In the genomic region with DNA sequence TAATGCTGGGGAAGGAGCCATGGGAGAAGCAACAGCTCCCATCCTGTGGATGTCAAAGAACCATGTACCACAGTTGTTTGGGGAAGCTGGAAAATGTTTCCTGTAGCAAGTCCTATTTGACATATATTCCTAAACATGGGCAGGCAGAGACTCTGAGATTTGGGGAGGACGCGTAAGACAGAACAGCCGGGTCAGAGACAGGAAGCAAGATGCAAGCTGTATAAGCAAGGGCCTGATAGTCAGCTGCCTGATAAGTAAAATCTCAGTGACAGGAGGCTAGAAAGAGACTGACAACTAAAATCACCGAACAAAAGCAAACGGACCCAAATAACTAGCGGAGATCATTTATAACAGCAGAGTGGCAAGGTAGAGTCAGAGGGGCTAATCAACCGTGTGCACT, we compare ENCODE assay signal across 26 mouse cellular contexts. TPM values are rescaled to one million over a fixed set of nuclear protein-coding genes. Genes with fewer than 3 reads are reported as not detected.
DNase-seq lines count a peak whose midpoint lies in the region; ATAC-seq and TF ChIP-seq lines count a peak whose summit lies in the region.
"Had no signal": no experiment of that assay in that cellular context is flagged by ENCODE, and none has a peak within 500 bp of the region (broad histone marks: within the 10 kb centered on the region; RNA-seq: fewer than 3 reads in every experiment).

No protein-coding gene starts in this region.

- no peak overlapping the region for H3K27ac ChIP-seq in heart, embryonic 11.5 days (ENCODE audit: low read depth, low read length)
- H3K27ac ChIP-seq in heart, embryonic 14.5 days (replicated peaks in 1 of 2; ENCODE audit: control insufficient read depth in 1 of 2, insufficient read depth in 1 of 2, low read depth in 2 of 2, low read length in 2 of 2), result no peak overlapping the region
- no peak overlapping the region for H3K27ac ChIP-seq in heart, postnatal 0 days (ENCODE audit: low read depth)
- H3K27ac ChIP-seq: embryonic facial prominence, embryonic 12.5 days; embryonic facial prominence, embryonic 15.5 days; gastrocnemius, adult 2 months; hindbrain, embryonic 12.5 days; hindbrain, embryonic 15.5 days had no signal

- no peaks in the 10 kb centered on the region for H3K9me3 ChIP-seq in heart, embryonic 11.5 days (replicated peaks; ENCODE audit: control insufficient read depth, low read length)
- H3K9me3 ChIP-seq in heart, embryonic 14.5 days (ENCODE audit: control insufficient read depth, low read length), result no peaks in the 10 kb centered on the region
- H3K9me3 ChIP-seq in heart, postnatal 0 days (replicated peaks; ENCODE audit: control insufficient read depth, low read length), result no peaks in the 10 kb centered on the region
- H3K9me3 ChIP-seq: embryonic facial prominence, embryonic 12.5 days; embryonic facial prominence, embryonic 15.5 days; hindbrain, embryonic 12.5 days; hindbrain, embryonic 15.5 days had no signal

- intact Hi-C loops in heart, postnatal 10 days (cut with DNase I), result no loop called here

- ATAC-seq in heart, embryonic 11.5 days (replicated peaks; ENCODE audit: insufficient number of reproducible peaks, low FRiP score, low TSS enrichment), result peak; percentile 63; the same call in 1 of the 2 replicates
- ATAC-seq in heart, embryonic 14.5 days (ENCODE audit: insufficient number of reproducible peaks, insufficient read depth, low FRiP score, low read depth), result peak; percentile 68
- ATAC-seq in heart, postnatal 0 days (ENCODE audit: insufficient read depth, low read depth), result no peak
- ATAC-seq: CD4-positive, CD25-positive, alpha-beta regulatory T cell, adult 4 months; forebrain, embryonic 14.5 days; forebrain, postnatal 0 days; intestine, postnatal 0 days had no signal

- TF ChIP-seq EP300 in heart, postnatal 0 days (IDR thresholded peaks at IDR 0.05; ENCODE audit: low read depth), result no peak

- DNase-seq in heart, adult 18-20 months, result no peak
- no peak for DNase-seq in heart, postnatal 10 days
- peak; percentile 20 for DNase-seq in heart, postnatal 0 days (ENCODE audit: low spot score)
- DNase-seq in heart, adult 8-10 months (ENCODE audit: low spot score), result no peak
- DNase-seq: adrenal gland, adult 2 months; adrenal gland, postnatal 14 days; cerebellum, adult 11 months; cerebellum, adult 2 months; cerebellum, adult 9-11 months; cerebellum, postnatal 25 days; forebrain, postnatal 0 days; gastrocnemius, adult 2 months; gastrocnemius, postnatal 14 days; kidney, adult 2 months had no signal

- H3K4me2 ChIP-seq in heart, embryonic 11.5 days, result no peak overlapping the region
- no peak overlapping the region for H3K4me2 ChIP-seq in heart, embryonic 14.5 days (ENCODE audit: low read length)
- no peak overlapping the region for H3K4me2 ChIP-seq in heart, postnatal 0 days (ENCODE audit: low read depth, low read length)
- H3K4me2 ChIP-seq: embryonic facial prominence, embryonic 12.5 days; embryonic facial prominence, embryonic 15.5 days; hindbrain, embryonic 12.5 days; hindbrain, embryonic 15.5 days had no signal

- H3K9ac ChIP-seq in heart, embryonic 11.5 days (ENCODE audit: low read depth, low read length), result no peak overlapping the region
- no peak overlapping the region for H3K9ac ChIP-seq in heart, embryonic 14.5 days (ENCODE audit: low read length)
- H3K9ac ChIP-seq in heart, postnatal 0 days (replicated peaks; ENCODE audit: low read depth, low read length), result no peak overlapping the region
- H3K9ac ChIP-seq: embryonic facial prominence, embryonic 12.5 days; embryonic facial prominence, embryonic 15.5 days; forebrain, postnatal 0 days; hindbrain, embryonic 12.5 days; hindbrain, embryonic 15.5 days had no signal

- WGBS in heart, embryonic 11.5 days (ENCODE audit: insufficient replicate concordance), result 59% methylated on average over 7 of the region's 7 CpGs
- WGBS in heart, embryonic 14.5 days, result 65% methylated on average over 7 of the region's 7 CpGs
- 48% methylated on average over 7 of the region's 7 CpGs for WGBS in heart, postnatal 0 days

- no peaks in the 10 kb centered on the region for H3K27me3 ChIP-seq in heart, embryonic 11.5 days (ENCODE audit: control insufficient read depth, insufficient read depth, low read length)
- no peaks in the 10 kb centered on the region for H3K27me3 ChIP-seq in heart, embryonic 14.5 days (ENCODE audit: control insufficient read depth, insufficient read depth, low read length)
- no peaks in the 10 kb centered on the region for H3K27me3 ChIP-seq in heart, postnatal 0 days (ENCODE audit: control insufficient read depth, insufficient read depth, low read length)
- H3K27me3 ChIP-seq: embryonic facial prominence, embryonic 12.5 days; embryonic facial prominence, embryonic 15.5 days; hindbrain, embryonic 12.5 days; hindbrain, embryonic 15.5 days had no signal

- TF ChIP-seq CTCF in heart, postnatal 0 days (IDR thresholded peaks at IDR 0.05; ENCODE audit: low read depth), result no peak

- H3K36me3 ChIP-seq in heart, embryonic 11.5 days (ENCODE audit: control insufficient read depth, insufficient read depth, low read length), result no peaks in the 10 kb centered on the region
- H3K36me3 ChIP-seq in heart, embryonic 14.5 days (ENCODE audit: control insufficient read depth, insufficient read depth, low read length), result no peaks in the 10 kb centered on the region
- no peaks in the 10 kb centered on the region for H3K36me3 ChIP-seq in heart, postnatal 0 days (replicated peaks; ENCODE audit: control insufficient read depth, insufficient read depth, low read length)
- H3K36me3 ChIP-seq: embryonic facial prominence, embryonic 12.5 days; embryonic facial prominence, embryonic 15.5 days; hindbrain, embryonic 12.5 days; hindbrain, embryonic 15.5 days had no signal

- 0 out of 2 replicates have a peak, but pooled peaks cover 7% of the 10 kb centered on the region for H3K4me1 ChIP-seq in heart, embryonic 11.5 days (ENCODE audit: control insufficient read depth, insufficient read depth, low read length)
- no peaks in the 10 kb centered on the region; a peak in 1 of 4 replicates for H3K4me1 ChIP-seq in heart, embryonic 14.5 days (ENCODE audit: control insufficient read depth in 2 of 2, insufficient read depth in 2 of 2, low read length in 2 of 2)
- H3K4me1 ChIP-seq in heart, postnatal 0 days (ENCODE audit: control insufficient read depth, insufficient read depth), result no peaks in the 10 kb centered on the region
- H3K4me1 ChIP-seq: embryonic facial prominence, embryonic 15.5 days had no signal

- no peak overlapping the region for H3K4me3 ChIP-seq in heart, embryonic 11.5 days (ENCODE audit: low read depth, low read length)
- H3K4me3 ChIP-seq in heart, embryonic 14.5 days (ENCODE audit: control insufficient read depth in 1 of 2, insufficient read depth in 1 of 2, low read depth in 1 of 2, low read length in 2 of 2), result no peak overlapping the region
- H3K4me3 ChIP-seq in heart, postnatal 0 days (ENCODE audit: low read depth, low read length), result no peak overlapping the region
- H3K4me3 ChIP-seq: embryonic facial prominence, embryonic 12.5 days; embryonic facial prominence, embryonic 15.5 days; gastrocnemius, adult 2 months; hindbrain, embryonic 12.5 days; hindbrain, embryonic 15.5 days had no signal

RNA-seq across cellular contexts. Expression of gene Grip1, which starts 33.3 kb away (rescaled TPM):
- polyA plus RNA-seq in heart, embryonic 11.5 days (2014; fragmentation: Nextera tagmentation; extraction: Ambion mirVana), result 4.4 and 4.9 TPM in 2 replicates
- under 1 TPM; 0.50 to 0.59 TPM for total RNA-seq in heart, adult 18-20 months (2021)
- polyA plus RNA-seq in heart, embryonic 14.5 days (2014; fragmentation: Nextera tagmentation; extraction: Ambion mirVana), result 2.9 and 3.1 TPM in 2 replicates
- total RNA-seq in heart, postnatal 10 days (2021), result 1 to 10 TPM; 1.0 to 1.4 TPM
- 0.38 and 2.8 TPM in 2 replicates for total RNA-seq in heart, postnatal 0 days (2014; rRNA removed; ENCODE audit: low replicate concordance)
- 0.56 and 0.67 TPM in 2 replicates for polyA plus RNA-seq in heart, postnatal 0 days (2015; fragmentation: Nextera tagmentation; extraction: Ambion mirVana)
- under 1 TPM; 0.43 to 0.75 (median 0.61) TPM for total RNA-seq in heart, adult 8-10 months (2022)
- total RNA-seq: common myeloid progenitor, adult 5-6 weeks; gastrocnemius, adult 2 months; hematopoietic stem cell, adult 5-6 weeks; MEL had no signal
- polyA plus RNA-seq: CD4-positive, CD25-positive, alpha-beta regulatory T cell, adult 4 months had no signal
